Mouse (Mus musculus) adrenal gland, adult 2 months (tissue): ENCODE measurements at regions not wholly inside any gene's neighbourhood (a gene's known extent, or its start where the extent isn't known, plus 50 kb on each side); places are given as distances from the start of the nearest gene placed in this dataset.

Experiments used
- DNase-seq: peaks from one replicate; pipeline ENCODE4 v3.0.0; 2021

- DNase-seq: no peak
Measured at GRCm38 (mm10) chr5:103374162-103374561, 50.8 kb upstream of the Ptpn13 start.

GRCm38 (mm10) chr5:103373089-103373488, 51.9 kb upstream of the Ptpn13 start:
- DNase-seq: no peak

GRCm38 (mm10) chr5:103370456-103370855, 54.5 kb upstream of the Ptpn13 start:
- DNase-seq: no peak

GRCm38 (mm10) chr5:103368993-103369392, 56.0 kb upstream of the Ptpn13 start:
- no peak for DNase-seq

GRCm38 (mm10) chr5:103367201-103367671, 57.8 kb upstream of the Ptpn13 start:
- no peak for DNase-seq

GRCm38 (mm10) chr5:103365700-103366448, 59.1 kb upstream of the Ptpn13 start:
- no peak for DNase-seq

GRCm38 (mm10) chr5:103364791-103365699, 59.9 kb upstream of the Ptpn13 start:
- DNase-seq: no peak

GRCm38 (mm10) chr5:103360775-103361247, 64.2 kb upstream of the Ptpn13 start:
- no peak for DNase-seq

- no peak for DNase-seq
Measured at GRCm38 (mm10) chr5:103360360-103360759, 64.6 kb upstream of the Ptpn13 start.

- DNase-seq: no peak
Measured at GRCm38 (mm10) chr5:103357558-103357957, 67.4 kb upstream of the Ptpn13 start.

GRCm38 (mm10) chr5:103356500-103356899, 68.5 kb upstream of the Ptpn13 start:
- DNase-seq: peak; percentile 27

GRCm38 (mm10) chr5:103355372-103356300, 69.4 kb upstream of the Ptpn13 start:
- peak; percentile 50 for DNase-seq

GRCm38 (mm10) chr5:103343869-103344268, 81.1 kb upstream of the Ptpn13 start:
- DNase-seq: no peak

GRCm38 (mm10) chr5:103341456-103341855, 83.5 kb upstream of the Ptpn13 start:
- no peak for DNase-seq

GRCm38 (mm10) chr5:103340626-103341025, 84.4 kb upstream of the Ptpn13 start:
- DNase-seq: no peak

- no peak for DNase-seq
Measured at GRCm38 (mm10) chr5:103336689-103337490, 88.1 kb upstream of the Ptpn13 start.

- no peak for DNase-seq
Measured at GRCm38 (mm10) chr5:103335916-103336688, 88.9 kb upstream of the Ptpn13 start.

- DNase-seq: no peak
Measured at GRCm38 (mm10) chr5:103326412-103326811, 98.6 kb upstream of the Ptpn13 start.

GRCm38 (mm10) chr5:103320341-103320740, 104.7 kb upstream of the Ptpn13 start:
- DNase-seq: no peak
